33 mouse cellular contexts compared by ENCODE assay signal in the genomic region with DNA sequence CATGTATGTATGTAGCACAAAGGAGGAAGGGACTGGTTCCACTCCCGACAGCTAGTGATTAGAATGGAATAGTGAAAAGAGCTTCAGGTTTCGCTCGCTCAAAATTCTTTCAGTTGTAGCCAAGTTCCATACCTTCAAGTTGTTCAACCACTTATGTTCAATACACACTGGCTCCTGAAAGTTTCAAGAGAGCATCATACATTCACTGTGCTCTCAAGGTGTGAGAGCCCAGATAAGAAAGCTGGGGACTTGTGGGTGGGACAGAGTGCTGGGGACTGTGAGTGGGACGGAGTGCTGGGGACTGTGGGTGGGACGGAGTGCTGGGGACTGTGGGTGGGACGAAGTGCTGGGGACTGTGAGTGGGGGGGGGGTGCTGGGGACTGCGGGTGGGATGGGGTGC. TPM values are rescaled to one million over a fixed set of nuclear protein-coding genes. Genes with fewer than 3 reads are reported as not detected.
"Had no signal": no experiment of that assay in that cellular context is flagged by ENCODE, and none has a peak within 500 bp of the region (broad histone marks: within the 10 kb centered on the region; RNA-seq: fewer than 3 reads in every experiment).

No protein-coding gene starts in this region.

- ATAC-seq: liver, embryonic 12.5 days; liver, postnatal 0 days; midbrain, embryonic 13.5 days; midbrain, embryonic 15.5 days; midbrain, embryonic 16.5 days had no signal

- DNase-seq: layer of hippocampus, postnatal 36 days; left cerebral cortex, postnatal 4 days; liver; liver, embryonic 13.5 days; liver, postnatal 0 days; lung, adult 2 months; lung, postnatal 36 days; midbrain, embryonic 14.5 days had no signal

- H3K27me3 ChIP-seq: limb, embryonic 12.5 days; limb, embryonic 13.5 days; limb, embryonic 15.5 days; liver, embryonic 13.5 days; liver, embryonic 15.5 days; midbrain, embryonic 12.5 days; midbrain, embryonic 13.5 days; midbrain, embryonic 15.5 days; neural tube, embryonic 12.5 days; neural tube, embryonic 13.5 days had no signal

- H3K4me3 ChIP-seq: left cerebral cortex, adult 2 months; limb, embryonic 10.5 days; limb, embryonic 12.5 days; limb, embryonic 13.5 days; limb, embryonic 15.5 days; liver, embryonic 12.5 days; liver, embryonic 13.5 days; liver, embryonic 15.5 days; midbrain, embryonic 10.5 days; midbrain, embryonic 12.5 days; midbrain, embryonic 13.5 days; midbrain, embryonic 15.5 days; myocyte; neural tube, embryonic 12.5 days; neural tube, embryonic 13.5 days had no signal

- H3K9ac ChIP-seq: limb, embryonic 12.5 days; limb, embryonic 13.5 days; limb, embryonic 15.5 days; liver, embryonic 12.5 days; liver, embryonic 13.5 days; liver, embryonic 14.5 days; liver, embryonic 15.5 days; liver, postnatal 0 days; midbrain, embryonic 12.5 days; midbrain, embryonic 13.5 days; midbrain, embryonic 15.5 days; neural tube, embryonic 12.5 days; neural tube, embryonic 13.5 days had no signal

- H3K4me1 ChIP-seq: limb, embryonic 10.5 days; limb, embryonic 12.5 days; limb, embryonic 13.5 days; limb, embryonic 15.5 days; liver, embryonic 12.5 days; liver, embryonic 13.5 days; liver, embryonic 15.5 days; megakaryocyte, embryonic 14.5 days; midbrain, embryonic 10.5 days; midbrain, embryonic 12.5 days; midbrain, embryonic 13.5 days; midbrain, embryonic 15.5 days; neural tube, embryonic 12.5 days; neural tube, embryonic 13.5 days had no signal

- H3K4me2 ChIP-seq: limb, embryonic 12.5 days; limb, embryonic 13.5 days; limb, embryonic 15.5 days; liver, embryonic 11.5 days; liver, embryonic 12.5 days; liver, embryonic 13.5 days; liver, embryonic 15.5 days; midbrain, embryonic 11.5 days; midbrain, embryonic 12.5 days; midbrain, embryonic 13.5 days; midbrain, embryonic 15.5 days; neural tube, embryonic 12.5 days; neural tube, embryonic 13.5 days had no signal

- H3K36me3 ChIP-seq: limb, embryonic 10.5 days; limb, embryonic 12.5 days; limb, embryonic 13.5 days; limb, embryonic 15.5 days; liver, embryonic 12.5 days; liver, embryonic 13.5 days; liver, embryonic 15.5 days; midbrain, embryonic 10.5 days; midbrain, embryonic 12.5 days; midbrain, embryonic 13.5 days; midbrain, embryonic 15.5 days; neural tube, embryonic 12.5 days; neural tube, embryonic 13.5 days had no signal

- H3K9me3 ChIP-seq: limb, embryonic 10.5 days; limb, embryonic 12.5 days; limb, embryonic 13.5 days; limb, embryonic 15.5 days; liver, embryonic 12.5 days; liver, embryonic 13.5 days; liver, embryonic 15.5 days; midbrain, embryonic 10.5 days; midbrain, embryonic 12.5 days; midbrain, embryonic 13.5 days; midbrain, embryonic 15.5 days; neural tube, embryonic 12.5 days; neural tube, embryonic 13.5 days had no signal

- H3K27ac ChIP-seq: left cerebral cortex, adult 2 months; limb, embryonic 10.5 days; limb, embryonic 12.5 days; limb, embryonic 13.5 days; limb, embryonic 15.5 days; liver, embryonic 12.5 days; liver, embryonic 13.5 days; liver, embryonic 14.5 days; liver, embryonic 15.5 days; macrophage; midbrain, embryonic 10.5 days; midbrain, embryonic 12.5 days; midbrain, embryonic 13.5 days; midbrain, embryonic 15.5 days; neural tube, embryonic 12.5 days; neural tube, embryonic 13.5 days had no signal

RNA-seq across cellular contexts. Expression of a gene that starts 19.4 kb away (rescaled TPM):
- polyA plus RNA-seq: limb, embryonic 10.5 days; limb, embryonic 11.5 days; limb, embryonic 12.5 days; limb, embryonic 13.5 days; limb, embryonic 15.5 days; liver, adult 2 months; liver, embryonic 11.5 days; liver, embryonic 12.5 days; liver, embryonic 13.5 days; liver, embryonic 14.5 days; liver, embryonic 15.5 days; liver, embryonic 16.5 days; liver, postnatal 0 days; lung, adult 2 months; macrophage; midbrain, embryonic 10.5 days; midbrain, embryonic 11.5 days; midbrain, embryonic 12.5 days; midbrain, embryonic 13.5 days; midbrain, embryonic 14.5 days; midbrain, embryonic 16.5 days; midbrain, postnatal 0 days; myocyte; neural tube, embryonic 11.5 days; neural tube, embryonic 12.5 days; neural tube, embryonic 13.5 days had no signal
